Mouse (Mus musculus) layer of hippocampus, adult 2 months (tissue): ENCODE measurements at regions not wholly inside any gene's neighbourhood (a gene's known extent, or its start where the extent isn't known, plus 50 kb on each side); places are given as distances from the start of the nearest gene placed in this dataset.

ENCODE experiments used
- DNase-seq, 2 experiments: peaks; one replicate each; pipeline ENCODE4 v3.0.0; 2022; ENCODE audit warnings: low spot score in 2 of 2
- H3K27ac ChIP-seq: fragments of 200-600 bp; 2 replicates; pipeline ENCODE4 v1.8.1; 2022
- H3K4me3 ChIP-seq: fragments of 200-600 bp; 2 replicates; pipeline ENCODE4 v1.8.1; 2022; ENCODE audit warnings: mild to moderate bottlenecking
- CTCF ChIP-seq: fragments of 200-600 bp; conservative IDR thresholded peaks from 2 replicates; pipeline ENCODE4 v1.8.1; 2022; ENCODE audit warnings: antibody characterized with exemption, mild to moderate bottlenecking, moderate library complexity

DNA sequence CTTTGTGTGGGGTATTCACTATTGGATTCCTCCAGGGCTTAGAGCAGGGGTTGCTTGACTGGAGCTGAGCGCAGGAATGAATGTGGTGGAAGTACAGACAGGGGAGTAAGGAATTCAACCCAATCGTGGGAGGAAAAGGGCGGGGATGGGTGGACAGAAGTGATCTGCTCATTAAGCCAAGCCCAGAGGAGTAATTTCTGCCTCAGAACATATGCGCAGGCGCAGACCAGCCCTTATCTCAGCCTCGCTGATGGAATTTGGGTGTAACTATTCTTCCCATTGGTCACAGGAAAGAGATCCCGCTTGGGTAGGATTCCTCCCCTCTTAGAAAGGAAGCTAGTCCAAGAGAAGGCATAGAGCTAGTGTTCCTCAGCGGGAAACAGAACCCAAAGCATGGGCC is 158.8 kb downstream of the Efnb1 start:
- DNase-seq = no peak
- H3K27ac ChIP-seq = no peak overlapping the region
- TF ChIP-seq CTCF = no peak
- no peak overlapping the region for H3K4me3 ChIP-seq

DNA sequence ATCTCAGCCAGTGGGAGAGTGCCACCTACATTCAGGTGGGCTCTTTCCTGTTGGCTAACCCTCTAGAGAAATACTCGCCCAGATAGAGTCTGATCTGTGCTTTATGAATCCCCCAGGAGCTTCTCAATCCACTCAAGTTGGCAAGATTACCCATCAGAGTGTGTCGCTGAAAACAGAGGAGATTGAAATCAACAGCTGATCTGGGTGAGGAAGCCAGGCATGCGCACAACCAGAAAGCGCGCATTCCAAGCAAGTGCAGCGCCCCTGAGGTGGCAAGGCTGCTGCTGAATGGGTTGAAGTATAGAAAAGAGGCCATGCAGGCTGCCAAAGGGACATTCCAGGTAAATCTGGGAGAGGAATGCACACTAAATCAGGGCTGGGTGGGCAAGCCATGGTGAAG is 158.0 kb downstream of the Efnb1 start:
- TF ChIP-seq CTCF = no peak
- H3K27ac ChIP-seq = no peak overlapping the region
- DNase-seq = peak in 1 of 2 experiments; percentile 11

GRCm38 (mm10) chrX:99292758-99293157 is 156.8 kb downstream of the Efnb1 start:
- Histone ChIP-seq H3K4me3 (no peak overlapping the region), H3K27ac (peak overlapping the region; percentile 67; the same call in 1 of the 2 replicates)
- no peak for DNase-seq
- no peak for TF ChIP-seq CTCF

More for the DNA sequence above, 158.0 kb downstream of the Efnb1 start:
- H3K4me3 ChIP-seq = no peak overlapping the region

- Histone ChIP-seq H3K4me3 (no peak overlapping the region), H3K27ac (no peak overlapping the region)
- DNase-seq = no peak
- no peak for TF ChIP-seq CTCF
Observed at GRCm38 (mm10) chrX:99291965-99292364, 156.0 kb downstream of the Efnb1 start.

DNA sequence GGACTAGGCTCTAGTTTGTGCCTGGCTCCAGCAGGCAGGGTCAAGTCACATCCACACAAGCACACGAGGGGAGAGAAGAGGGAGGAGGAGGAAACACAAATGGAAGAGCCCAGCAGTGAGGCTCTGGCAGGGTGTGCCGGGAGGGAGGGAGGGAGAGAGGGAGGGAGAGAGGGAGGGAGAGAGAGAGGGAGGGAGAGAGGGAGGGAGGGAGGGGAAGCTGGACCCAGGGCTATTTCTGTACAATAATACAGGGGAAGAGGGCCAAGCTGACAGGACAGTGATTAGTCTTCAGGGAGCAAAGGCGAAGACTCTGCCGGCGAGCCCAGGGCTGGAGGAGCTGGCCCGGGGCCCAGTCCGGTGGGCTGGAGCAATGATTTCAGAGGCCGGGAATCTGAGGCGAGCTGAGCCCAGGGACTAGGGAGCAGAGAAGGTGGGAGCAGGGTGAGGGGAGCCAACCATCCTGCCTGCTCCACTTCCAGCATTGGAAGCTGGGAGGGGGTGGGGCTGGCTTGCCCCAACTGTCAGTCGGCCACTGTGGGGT is 155.6 kb downstream of the Efnb1 start:
- H3K4me3 ChIP-seq = no peak overlapping the region
- DNase-seq = no peak
- no peak overlapping the region for H3K27ac ChIP-seq
- TF ChIP-seq CTCF = no peak

DNA sequence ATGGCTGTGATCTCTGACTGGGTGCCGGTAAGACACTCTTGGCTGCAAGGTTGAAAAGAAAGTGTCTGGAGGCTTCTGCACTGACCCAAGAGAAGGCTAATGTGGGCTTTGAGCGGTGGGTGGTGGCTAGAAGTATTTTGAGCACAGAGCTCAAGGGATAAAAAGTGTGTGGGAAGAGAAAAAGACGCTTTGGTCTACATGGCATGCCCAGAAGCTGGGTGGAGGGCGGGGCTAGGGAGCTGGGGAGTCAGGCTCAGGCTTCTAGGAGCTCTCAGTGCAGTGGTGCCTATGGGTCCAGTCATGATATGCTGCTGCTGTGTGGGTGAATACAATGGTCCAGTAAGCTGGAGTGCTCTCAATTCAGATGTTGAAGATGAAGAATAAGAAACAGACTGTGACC is 152.1 kb downstream of the Efnb1 start:
- no peak for TF ChIP-seq CTCF
- no peak overlapping the region for H3K27ac ChIP-seq
- no peak for DNase-seq
- H3K4me3 ChIP-seq = no peak overlapping the region

DNA sequence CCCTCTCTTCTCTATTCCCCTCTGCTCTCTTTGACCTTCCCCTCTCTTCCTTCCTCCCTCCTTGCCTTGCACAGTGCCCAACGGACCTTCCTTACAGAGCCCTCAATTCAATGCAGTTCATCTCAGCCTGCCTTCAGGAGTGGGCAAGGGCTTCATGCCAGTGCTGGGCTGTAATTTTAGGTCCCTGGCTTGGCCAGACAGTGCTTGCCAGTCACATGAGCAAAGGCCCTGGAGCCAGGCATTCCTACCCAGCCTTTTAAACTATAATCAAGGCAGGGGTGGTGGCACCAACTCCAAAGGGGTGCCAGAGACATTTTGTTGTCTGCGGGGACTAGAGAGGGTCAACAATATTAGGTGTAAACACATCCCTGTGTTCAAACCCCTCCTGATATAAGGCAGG is 150.9 kb downstream of the Efnb1 start:
- no peak for TF ChIP-seq CTCF

DNA sequence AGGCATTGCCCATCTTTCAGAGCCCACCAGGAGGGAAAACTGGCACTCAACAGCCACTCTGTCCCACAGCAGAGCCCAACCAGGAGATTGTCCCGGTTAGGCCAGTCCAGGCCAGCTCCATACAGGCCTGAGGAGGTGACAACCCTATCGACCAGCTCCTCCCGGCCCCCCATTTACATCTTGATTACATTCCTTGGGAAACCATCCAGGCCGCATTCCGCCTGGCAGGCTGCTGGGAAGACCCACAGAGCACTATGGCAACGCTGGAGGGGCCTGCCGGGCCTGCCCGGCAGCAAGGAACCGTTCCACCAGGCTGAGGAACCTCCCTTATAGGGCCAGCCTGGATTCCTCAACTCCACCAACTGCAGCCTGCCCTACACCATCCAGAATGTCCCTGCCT is 149.7 kb downstream of the Efnb1 start:
- Histone ChIP-seq H3K27ac (no peak overlapping the region), H3K4me3 (no peak overlapping the region)
- DNase-seq = no peak
- TF ChIP-seq CTCF = no peak

More for the DNA sequence above, 150.9 kb downstream of the Efnb1 start:
- H3K27ac ChIP-seq = no peak overlapping the region
- H3K4me3 ChIP-seq = no peak overlapping the region
- DNase-seq = no peak

GRCm38 (mm10) chrX:99280991-99281390 is 145.1 kb downstream of the Efnb1 start:
- Histone ChIP-seq H3K4me3 (no peak overlapping the region), H3K27ac (no peak overlapping the region)
- TF ChIP-seq CTCF = no peak
- no peak for DNase-seq

- H3K27ac ChIP-seq = no peak overlapping the region
- TF ChIP-seq CTCF = no peak
- no peak for DNase-seq
Observed at GRCm38 (mm10) chrX:99280543-99280942, 144.6 kb downstream of the Efnb1 start.

GRCm38 (mm10) chrX:99275536-99275935 is 139.6 kb downstream of the Efnb1 start:
- DNase-seq = no peak
- no peak overlapping the region for H3K27ac ChIP-seq
- TF ChIP-seq CTCF = no peak
- no peak overlapping the region for H3K4me3 ChIP-seq

More at GRCm38 (mm10) chrX:99280543-99280942, 144.6 kb downstream of the Efnb1 start:
- no peak overlapping the region for H3K4me3 ChIP-seq

DNA sequence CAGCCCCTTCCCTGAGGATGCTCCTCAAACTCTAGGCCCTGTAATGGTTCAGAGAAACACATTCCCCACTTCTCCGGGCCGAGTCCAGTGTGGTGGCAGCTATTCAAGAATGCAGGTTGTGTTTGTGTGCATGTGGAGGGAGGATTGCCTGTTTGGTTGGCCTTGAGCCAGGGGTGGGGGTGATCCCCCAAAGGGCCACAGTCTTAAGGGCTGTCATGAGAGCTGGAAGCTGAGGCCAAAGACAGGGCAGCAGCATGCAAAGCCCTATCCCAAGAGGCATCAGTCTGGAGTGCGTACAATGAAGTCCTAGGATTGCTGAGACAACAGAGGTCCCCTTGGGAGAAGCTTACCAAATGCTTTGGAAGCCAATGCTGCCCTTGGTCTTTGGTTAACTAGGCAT is 136.0 kb downstream of the Efnb1 start:
- TF ChIP-seq CTCF = no peak
- no peak overlapping the region for H3K4me3 ChIP-seq
- no peak overlapping the region for H3K27ac ChIP-seq
- DNase-seq = no peak

DNA sequence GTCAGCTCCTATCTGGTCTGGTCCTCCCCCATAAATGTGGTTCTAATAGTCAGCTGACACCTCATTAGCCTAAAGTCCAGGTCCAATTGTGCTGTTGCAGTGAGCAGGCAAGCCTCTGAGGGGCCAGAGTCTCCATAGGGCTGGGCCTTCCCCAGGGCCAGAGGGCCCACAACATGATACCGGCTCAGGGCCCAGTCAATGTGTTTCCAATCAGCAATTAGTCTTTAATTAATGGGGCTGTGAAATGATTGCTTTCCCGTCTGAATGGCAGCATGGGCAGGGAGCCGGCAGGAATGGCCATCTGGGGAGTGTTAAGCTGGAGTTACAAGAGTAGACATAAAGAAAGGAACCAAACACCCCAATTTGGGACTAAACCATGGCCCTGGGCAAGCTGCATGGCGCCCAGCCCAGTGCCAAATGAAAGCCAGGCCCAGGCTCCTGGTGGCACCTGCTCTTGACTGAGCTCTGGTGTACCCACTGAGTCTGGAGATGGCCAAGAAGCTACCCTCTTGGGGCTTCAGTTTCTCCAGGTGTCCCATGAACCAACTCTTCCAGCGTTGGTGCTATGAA is 113.2 kb downstream of the Efnb1 start:
- H3K27ac ChIP-seq = no peak overlapping the region

DNA sequence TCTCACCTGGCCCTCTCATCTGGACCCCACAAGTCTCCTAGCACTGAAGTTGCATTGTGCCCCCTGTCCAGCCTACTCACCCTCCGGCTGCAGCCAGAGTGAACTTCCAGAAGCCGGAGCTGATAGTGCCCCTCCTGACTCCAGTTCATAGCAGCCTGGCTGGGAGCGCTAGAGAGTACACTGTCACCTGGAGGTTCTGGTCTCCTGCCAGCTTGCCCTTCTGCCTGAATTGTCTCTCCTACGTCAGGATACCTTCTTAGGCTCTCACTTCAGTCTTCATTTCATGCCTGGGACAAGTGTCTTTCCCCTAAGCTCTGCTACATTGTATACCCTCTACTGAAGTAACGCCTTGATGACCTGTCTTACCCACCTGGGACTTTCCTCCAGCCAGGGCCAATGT is 112.3 kb downstream of the Efnb1 start:
- Histone ChIP-seq H3K4me3 (no peak overlapping the region), H3K27ac (no peak overlapping the region)
- no peak for TF ChIP-seq CTCF
- no peak for DNase-seq

More for the DNA sequence above, 113.2 kb downstream of the Efnb1 start:
- no peak for TF ChIP-seq CTCF
- no peak for DNase-seq
- H3K4me3 ChIP-seq = no peak overlapping the region
